Mouse (Mus musculus) activated CD4-positive, CD25-positive, alpha-beta regulatory T cell, adult 4 months (primary cell): ENCODE results near the gene Fam111a. TPM values are rescaled to one million over a fixed set of nuclear protein-coding genes. Genes with fewer than 3 reads are reported as not detected.
A peak's percentile ranks its signal among the peaks of the same experiment; 100 is the strongest.
"Not testable (repeated sequence)": the region's sequence is repeated elsewhere in the genome, so short reads cannot be mapped to it uniquely, and the experiment has no call there.

Experiments
- ATAC-seq: one replicate; pipeline ENCODE4 v1.8.0; 2017
- polyA plus RNA-seq, 2 experiments: library from polyadenylated mRNA; unstranded; fragments of 100-300 nt; shearing (Covaris generic); gene quantifications; one replicate each; pipeline ENCODE4 v1.2.1; 2017

The Fam111a gene
- 10 to 100 TPM; 41.0 to 41.8 TPM for polyA plus RNA-seq

DNA sequence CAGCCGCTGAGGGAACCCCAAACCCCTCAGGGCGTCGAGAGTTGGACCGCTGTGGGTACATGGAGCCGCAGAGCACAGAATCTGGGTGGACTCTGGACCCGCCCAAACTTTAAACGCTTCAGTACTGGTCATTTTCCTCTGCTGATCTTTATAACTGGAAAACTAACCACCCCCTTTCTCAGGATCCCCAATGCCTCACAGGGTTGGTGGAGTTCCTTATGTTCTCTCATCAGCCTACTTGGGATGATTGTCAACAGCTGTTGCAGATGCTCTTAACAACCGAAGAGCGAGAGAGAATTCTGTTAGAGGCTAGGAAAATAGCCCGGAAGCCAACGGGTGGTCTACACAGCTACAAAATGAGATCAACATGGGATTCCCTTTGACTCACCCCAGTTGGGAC is at the start of gene Fam111a:
Fam111a (plus strand) TSS at position 301 of the 400 bp plus-strand sequence.
- ATAC-seq: not testable (repeated sequence)

DNA sequence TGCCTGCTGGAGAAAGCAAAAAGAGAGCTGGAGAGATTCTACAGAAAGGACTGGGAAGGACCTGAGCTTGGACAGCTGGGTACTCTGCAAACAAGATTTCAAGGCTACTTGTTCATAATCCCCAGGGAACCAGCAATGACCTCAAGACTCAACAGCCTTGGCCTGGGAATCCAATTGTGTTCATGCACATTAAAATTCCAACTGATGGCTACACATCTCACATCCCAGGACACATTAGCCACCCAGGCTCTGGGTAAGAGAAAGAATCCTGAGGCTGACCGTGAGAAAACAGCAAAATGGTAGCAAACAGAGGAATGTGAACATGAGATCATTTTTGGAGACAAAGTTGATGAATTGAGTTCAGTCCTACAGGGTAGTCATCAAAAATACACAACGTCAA is 49.3 kb upstream of the Fam111a start:
- no peak for ATAC-seq

GRCm38 (mm10) chr19:12497909-12498308 is 47.6 kb upstream of the Fam111a start:
- ATAC-seq: no peak

- ATAC-seq: no peak
Observed at GRCm38 (mm10) chr19:12498321-12498720, 47.2 kb upstream of the Fam111a start.

- no peak for ATAC-seq
Observed at GRCm38 (mm10) chr19:12498941-12499340, 46.6 kb upstream of the Fam111a start.

DNA sequence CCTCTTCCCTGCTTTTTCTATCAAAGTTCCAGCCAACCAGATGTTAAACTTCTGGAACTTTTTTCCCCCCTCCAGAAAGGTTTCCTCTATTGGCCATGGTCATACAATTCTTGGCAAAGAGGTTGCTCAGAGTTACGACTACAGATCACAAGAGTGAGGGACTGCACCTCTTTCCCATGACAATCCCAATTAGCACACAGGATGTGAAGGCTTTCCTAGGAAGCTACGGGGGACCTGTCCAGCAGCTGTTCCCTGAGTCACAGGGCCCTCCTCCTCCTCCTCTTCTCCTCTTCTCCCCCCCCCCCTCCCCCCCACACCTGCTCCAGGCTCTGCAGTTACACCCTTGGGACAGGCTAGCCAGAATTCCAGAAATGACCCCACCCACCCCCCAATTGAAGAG is 46.1 kb upstream of the Fam111a start:
- no peak for ATAC-seq

- no peak for ATAC-seq
Observed at GRCm38 (mm10) chr19:12500124-12500523, 45.4 kb upstream of the Fam111a start.

GRCm38 (mm10) chr19:12500881-12501311 is 44.6 kb upstream of the Fam111a start:
- ATAC-seq: peak; percentile 4

DNA sequence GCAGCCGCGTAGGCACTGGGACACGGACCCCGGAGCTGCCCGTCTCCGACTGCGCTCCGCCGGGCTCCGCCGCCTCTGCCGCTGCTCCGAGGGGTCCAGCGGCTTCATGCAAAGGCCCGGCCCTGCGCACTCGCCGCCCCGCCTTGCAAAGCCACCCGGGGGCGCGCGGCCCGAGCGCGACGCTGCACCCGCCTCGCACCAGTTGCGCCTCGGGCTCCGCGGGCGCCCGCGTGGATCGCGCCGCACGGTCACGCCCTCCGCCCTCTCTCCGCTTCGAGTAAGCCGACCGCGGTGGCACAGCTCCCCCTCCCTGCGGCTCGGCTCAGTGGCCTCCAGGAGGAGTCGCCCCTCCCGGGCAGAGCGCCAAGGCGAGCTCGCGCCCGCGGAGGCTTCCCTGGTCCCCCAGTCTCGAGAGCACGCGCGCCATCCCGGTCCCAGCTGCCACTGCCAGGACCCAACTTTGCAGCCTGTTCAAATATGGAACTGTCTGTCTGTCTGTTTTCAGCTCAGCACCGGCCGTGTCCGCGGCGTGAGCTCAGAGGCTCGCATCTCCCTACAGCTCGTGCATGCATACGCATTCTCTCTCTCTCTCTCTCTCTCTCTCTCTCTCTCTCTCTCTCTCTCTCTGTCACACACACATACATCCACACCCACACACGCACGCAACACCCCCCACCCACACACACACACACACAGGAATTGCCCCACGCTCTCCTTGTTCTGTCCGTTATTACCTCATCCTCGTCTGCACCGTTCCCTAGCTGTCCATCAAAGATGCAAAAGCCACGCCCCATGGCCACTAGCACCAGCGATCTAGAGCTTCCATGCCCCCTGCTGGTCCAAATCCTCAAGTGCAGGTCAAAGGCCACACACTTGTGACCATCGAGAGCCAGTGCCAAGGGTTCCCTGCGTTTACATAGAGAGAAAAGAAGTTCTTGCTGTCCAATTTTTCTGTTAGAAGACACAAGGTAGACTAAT is 43.9 kb upstream of the Fam111a start, which contains the start of gene Dtx4:
Dtx4 (minus strand) TSS at position 85 of the 978 bp plus-strand sequence.
- peak; percentile 91 for ATAC-seq

DNA sequence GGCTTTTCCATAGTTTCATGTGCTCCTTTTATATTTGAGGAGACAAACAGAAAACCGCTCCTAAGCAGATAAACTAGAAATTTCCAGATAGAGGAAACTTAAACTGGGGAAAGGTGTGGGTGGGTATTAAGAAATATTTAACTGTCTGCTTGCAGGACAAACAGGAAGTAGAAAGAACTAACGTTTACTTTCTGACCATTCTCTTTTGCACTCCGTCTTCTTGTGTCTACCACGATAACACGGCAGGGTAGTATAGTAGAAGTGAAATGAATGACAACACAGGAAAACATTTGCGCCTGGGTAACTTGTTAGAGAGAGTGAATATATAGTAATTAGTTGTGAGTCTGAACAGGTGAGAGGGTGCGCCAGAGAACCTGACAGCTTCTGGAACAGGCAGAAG is 42.8 kb upstream of the Fam111a start:
- ATAC-seq: no peak

GRCm38 (mm10) chr19:12514621-12515020 is 30.9 kb upstream of the Fam111a start:
- ATAC-seq: no peak

DNA sequence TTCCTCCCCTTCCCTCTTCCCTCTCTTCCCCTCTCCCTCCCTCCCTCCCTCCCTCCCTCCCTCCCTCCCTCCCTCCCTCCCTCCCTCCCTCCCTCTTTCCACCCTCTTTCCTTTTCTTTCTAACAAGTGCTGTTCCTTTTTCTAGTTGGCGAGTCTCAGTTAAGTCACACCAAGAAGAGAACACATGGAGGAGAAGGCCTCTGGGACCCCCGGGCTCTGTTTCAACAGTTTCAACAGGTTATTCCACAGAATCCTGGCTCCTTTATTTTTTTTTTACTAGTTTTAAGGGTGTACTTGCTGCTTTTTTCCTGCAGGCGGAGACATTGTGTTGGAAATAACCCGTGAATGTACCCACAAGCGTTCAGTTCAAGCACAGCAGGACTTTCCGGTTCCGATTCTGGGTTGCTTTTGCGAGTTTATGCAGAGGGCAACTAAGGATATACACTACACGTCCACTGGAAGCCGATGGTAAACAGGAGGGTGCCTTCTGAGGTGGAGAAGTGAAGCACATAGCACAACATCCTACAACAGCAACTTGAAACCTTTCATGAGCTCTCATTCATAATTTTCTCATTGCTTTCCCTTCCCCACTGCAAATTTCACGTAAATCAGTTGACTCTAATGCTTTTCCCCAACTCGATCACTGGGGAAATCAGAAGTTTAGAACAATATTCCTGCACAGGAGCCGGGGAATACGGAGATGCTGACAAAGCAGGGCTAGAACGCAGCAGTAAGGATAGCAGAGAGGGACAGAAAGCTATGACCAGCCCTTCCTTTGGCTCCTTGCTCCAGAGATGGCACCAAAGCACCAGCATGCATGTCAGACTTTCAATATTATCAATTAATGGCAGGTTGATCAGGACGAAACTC is 27.6 kb upstream of the Fam111a start:
- ATAC-seq: peak; percentile 86

DNA sequence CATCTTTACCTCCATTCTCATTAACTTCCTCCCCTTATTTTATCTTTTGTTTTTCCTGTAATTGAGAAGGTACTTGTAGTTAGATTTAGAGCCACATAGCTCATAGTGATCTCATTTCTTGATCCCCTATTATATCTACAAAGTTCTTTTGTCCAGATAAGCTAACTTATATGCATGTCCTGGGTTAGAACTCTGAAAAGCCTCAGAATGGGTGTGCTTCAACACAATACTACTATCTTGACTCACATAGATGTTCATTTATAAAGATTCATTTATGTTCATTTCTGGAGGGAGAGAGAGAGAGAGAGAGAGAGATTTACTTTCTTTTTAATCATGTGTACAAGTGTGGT is 27.0 kb upstream of the Fam111a start:
- ATAC-seq: no peak

DNA sequence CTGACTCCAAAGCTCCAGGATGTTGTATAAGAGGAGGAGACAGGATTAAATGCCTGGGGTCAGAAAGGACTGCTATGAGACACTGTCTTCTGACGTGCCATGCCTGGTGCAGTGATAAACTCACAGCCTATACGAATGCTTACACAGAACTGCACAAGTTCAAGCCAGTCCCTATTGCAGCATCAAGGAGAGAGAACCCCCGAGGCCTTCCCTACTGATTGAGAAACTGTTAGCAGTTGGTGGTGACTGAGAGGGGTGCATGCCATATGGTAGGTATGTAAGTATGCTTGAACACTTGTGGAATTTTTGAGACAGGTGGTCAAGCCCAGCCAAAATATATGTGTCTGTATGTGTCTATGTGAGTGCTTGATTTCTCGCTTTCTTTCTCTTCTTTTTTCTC is 22.2 kb upstream of the Fam111a start:
- no peak for ATAC-seq

DNA sequence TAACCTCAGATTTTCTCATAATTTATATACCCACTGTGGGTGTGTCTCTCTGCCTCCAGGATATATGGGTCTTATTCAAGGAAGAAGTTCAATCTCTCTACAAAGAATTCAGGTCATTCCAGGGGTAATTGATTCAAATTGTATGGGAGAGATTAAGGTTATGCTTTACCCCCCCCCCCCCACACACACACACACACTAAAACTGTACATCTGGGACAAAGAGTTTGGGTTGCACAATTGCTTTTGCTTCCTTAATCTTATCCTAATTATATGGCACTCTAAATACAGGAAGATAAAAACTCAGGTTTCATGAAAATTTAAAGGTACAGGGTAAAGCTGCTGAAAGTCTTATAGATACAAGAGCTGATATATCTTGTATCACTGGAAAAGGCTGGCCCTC is 8.4 kb upstream of the Fam111a start:
- no peak for ATAC-seq

DNA sequence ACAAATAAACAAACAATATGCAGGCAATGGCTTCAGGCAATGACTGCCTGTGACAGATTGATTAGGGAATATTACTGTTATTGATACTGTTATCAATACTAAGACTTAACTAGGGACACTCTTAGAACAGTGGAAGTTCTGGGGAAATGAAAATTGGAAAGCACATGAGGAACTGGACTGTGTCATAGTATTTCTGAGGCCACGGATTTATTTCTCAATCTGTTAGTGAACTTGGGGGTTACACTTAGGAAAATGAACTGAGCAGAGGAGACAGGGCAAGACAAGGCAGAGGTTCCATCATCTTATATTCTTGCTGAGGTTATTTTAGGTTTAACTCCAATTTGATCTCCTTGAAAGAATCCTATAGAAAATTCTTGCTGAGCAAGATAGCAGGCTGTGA is 5.6 kb upstream of the Fam111a start:
- no peak for ATAC-seq

DNA sequence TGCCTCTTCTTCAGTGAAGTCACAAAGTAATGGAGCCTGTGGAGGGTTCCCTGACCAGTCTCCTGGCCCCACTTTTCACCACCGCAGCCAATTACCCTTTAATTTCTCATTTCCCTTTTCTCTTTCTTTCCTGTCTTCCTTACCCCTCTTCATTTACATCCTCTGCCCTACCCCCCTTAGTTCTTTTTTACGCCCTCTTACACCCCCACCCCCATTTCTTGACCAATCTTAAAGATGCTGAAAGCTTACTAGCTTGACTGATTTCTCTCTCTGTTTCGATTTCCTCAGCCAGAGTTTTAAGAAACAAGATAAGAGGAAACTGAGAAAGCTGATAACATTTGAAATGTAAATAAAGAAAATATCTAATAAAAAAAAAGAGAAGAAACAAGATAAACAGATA is 4.8 kb upstream of the Fam111a start:
- ATAC-seq: no peak

DNA sequence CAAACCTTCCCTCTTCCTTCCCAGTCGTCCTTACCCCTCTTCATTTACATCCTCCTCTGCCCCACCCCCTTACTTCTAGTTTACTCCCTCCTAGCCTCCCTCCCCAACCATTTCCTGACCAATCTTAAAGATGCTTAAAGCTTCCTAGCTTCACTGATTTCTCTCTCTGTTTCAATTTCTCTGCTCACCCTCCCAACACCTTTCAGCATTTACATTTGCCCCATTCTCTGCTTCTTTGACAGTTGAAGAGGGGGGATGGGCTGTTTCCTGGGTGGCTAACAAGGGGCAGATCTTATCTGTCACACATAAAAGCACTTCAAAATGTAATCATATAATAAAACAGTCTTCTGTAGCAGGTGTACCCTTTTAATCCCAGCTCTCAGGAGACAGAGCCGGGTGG is 3.9 kb upstream of the Fam111a start:
- ATAC-seq: peak; percentile 87

- no peak for ATAC-seq
Observed at GRCm38 (mm10) chr19:12549166-12549565, 3.6 kb downstream of the Fam111a start.

DNA sequence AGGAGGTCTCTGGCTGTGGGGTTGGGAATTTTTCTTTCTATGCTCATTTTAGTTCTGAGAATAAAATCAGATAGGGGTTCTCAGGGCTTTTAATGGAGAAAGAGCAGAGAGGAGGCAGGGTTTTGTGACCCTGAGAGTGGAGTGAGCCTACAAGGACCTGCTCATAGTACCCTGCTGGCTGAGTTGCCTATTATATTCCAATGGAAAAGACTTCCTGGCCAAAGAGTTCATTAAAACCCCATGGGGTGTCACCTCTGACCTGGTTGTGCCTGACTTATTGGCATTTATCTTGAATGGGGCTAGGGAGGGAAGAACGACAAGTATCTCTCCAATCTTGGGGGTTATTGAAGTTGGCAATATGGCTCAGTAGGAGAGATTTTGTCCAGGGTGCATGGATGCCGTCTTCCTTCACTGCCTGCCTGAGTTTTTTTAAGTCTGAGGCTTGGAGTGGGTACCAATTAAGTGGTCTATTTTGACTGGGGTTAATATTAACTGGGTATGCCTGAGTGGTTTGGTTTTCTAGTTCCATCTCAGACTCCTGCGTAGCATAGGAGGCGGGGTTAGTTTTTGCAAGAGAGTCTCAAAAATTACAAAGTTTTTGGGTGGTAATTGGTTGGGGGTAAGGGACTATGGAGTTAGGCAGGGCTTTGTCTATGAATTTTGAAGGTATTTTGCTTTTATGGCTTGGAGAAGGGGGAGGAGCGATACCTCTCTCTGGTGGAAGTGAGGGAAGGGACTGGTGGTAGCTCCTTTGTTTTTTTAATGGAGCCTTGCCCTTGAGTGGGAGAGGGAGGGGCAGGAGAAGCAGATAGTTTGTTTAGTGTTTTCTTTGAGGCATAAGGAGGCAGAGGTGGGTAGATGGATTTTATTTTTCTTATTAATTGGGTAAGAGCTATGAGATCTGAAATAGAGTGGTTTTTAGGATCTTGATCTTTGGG is 4.7 kb downstream of the Fam111a start:
- ATAC-seq: no peak

DNA sequence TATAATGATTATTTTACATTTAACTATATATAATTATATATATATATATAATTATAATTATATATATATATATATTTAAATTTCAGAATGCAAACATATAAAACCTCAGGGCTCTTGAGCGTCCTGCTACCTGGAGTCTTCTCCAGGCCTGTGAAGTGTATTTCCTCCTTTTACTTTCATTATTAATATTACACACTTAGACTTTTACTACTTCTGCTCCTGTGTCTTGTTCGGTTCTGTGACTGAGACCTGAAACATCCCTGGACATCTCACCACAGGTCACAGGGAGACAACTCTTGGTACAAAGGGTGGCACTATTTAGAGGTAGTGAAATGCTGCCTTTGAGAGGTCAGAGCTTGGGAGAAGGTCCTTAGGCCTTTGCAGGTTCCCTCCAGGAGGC is 10.8 kb downstream of the Fam111a start:
- no peak for ATAC-seq

- no peak for ATAC-seq
Observed at GRCm38 (mm10) chr19:12558219-12558618, 12.7 kb downstream of the Fam111a start.
